Mouse (Mus musculus): ENCODE measurements at regions not wholly inside any gene's neighbourhood (a gene's known extent, or its start where the extent isn't known, plus 50 kb on each side); places are given as distances from the start of the nearest gene placed in this dataset.

- TF ChIP-seq CTCF (IDR thresholded peaks at IDR 0.05; ENCODE audit: borderline replicate concordance, insufficient read depth, low read depth, low read length) (no peak), POLR2A (IDR thresholded peaks at IDR 0.05; ENCODE audit: borderline replicate concordance, insufficient read depth, low read length) (no peak)
Measured at GRCm38 (mm10) chr11:84667711-84668110, 142.4 kb upstream of the Lhx1 start.
